Mouse (Mus musculus) thymus, adult 2 months (tissue): ENCODE results near the gene Pbx1.

Experiments used
- CTCF ChIP-seq: fragments of 200-500 bp; IDR thresholded peaks from 2 replicates; pipeline ENCODE4 v1.5.1; 2012; ENCODE audit warnings: mild to moderate bottlenecking, control low read depth, low read length, moderate library complexity, borderline replicate concordance; ENCODE audit not compliant: control insufficient read depth, poor library complexity, insufficient read depth; ENCODE audit errors: extremely low read depth
- POLR2A ChIP-seq: fragments of 200-500 bp; IDR thresholded peaks from 2 replicates; pipeline ENCODE4 v1.6.1; 2012; ENCODE audit warnings: mild to moderate bottlenecking, low read length, control low read depth, moderate library complexity; ENCODE audit not compliant: control insufficient read depth, poor library complexity, insufficient read depth; ENCODE audit errors: extremely low read depth

- TF ChIP-seq POLR2A = no peak
- no peak for TF ChIP-seq CTCF
Observed at GRCm38 (mm10) chr1:168133696-168134095, 298.4 kb downstream of the Pbx1 start.
